Mouse (Mus musculus) thymus, postnatal 10 days (tissue): ENCODE data around the gene Xntrpc.

Source experiments
- DNase-seq, 2 experiments: peaks; one replicate each; pipeline ENCODE4 v3.0.0; 2021; ENCODE audit warnings: low spot score in 2 of 2

Xntrpc gene

DNA sequence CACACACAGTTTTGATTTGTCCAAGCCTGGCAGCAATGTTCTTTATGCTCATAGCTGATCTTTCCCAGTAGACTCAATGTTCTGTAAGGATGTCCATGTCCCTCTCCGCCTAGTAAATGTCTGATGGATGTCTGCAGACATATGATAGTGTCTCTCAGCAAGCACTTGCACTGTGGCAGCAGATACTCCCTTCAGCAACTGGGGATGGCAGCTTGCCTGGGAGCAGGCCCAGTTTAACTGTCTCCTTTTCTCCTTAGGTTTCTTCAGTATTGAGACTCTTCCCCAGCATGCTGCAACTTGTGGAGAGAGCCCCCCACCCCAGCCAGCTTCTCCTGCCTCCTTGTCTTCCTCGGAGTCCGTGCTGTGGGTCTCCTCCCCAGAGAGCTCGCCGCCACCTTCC lies 16.3 kb downstream of the Xntrpc start:
- no peak for DNase-seq

DNA sequence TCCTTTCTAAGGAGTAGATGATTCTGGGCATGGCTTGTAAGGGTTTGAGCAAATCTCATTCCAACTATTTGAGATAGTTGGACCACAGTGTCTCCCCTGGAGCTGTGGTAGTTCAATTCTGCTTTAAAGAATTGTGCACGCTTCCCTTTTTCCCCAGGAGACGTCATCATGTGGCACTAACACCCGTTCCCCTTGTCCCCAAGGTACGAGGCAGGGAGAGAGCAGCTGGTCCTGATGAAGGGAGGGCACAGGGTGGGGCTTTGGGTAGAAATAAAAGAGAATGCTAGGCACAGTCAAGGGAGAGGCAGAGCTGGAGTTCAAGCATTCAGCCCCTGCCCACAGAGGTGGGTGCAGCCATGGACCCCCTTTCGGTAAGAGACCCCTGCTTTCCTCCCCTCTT lies 17.3 kb downstream of the Xntrpc start, which contains the start of gene Trpc2:
Gene Trpc2 (plus strand): TSS at position 301 of the 400 bp plus-strand sequence.
- DNase-seq, result no peak

DNA sequence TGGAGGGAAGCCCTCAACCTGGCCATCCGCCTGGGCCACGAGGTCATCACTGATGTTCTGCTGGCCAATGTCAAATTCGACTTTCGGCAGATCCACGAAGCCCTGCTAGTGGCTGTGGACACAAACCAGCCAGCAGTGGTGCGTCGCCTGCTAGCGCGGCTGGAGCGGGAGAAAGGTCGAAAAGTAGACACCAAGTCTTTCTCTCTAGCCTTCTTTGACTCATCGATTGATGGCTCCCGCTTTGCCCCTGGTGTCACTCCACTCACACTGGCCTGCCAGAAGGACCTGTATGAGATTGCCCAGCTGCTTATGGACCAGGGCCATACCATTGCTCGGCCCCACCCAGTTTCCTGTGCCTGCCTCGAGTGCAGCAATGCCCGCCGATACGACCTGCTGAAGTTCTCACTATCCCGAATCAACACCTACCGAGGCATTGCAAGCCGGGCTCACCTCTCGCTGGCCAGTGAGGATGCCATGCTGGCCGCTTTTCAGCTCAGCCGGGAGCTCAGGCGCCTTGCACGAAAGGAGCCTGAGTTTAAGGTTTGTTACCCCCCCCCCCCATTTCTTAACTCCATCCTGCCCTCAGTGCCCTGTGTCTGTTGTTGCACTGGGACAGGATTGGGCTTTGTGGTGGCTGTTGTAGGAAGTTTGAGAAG lies 18.7 kb downstream of the Xntrpc start:
- DNase-seq, result no peak

DNA sequence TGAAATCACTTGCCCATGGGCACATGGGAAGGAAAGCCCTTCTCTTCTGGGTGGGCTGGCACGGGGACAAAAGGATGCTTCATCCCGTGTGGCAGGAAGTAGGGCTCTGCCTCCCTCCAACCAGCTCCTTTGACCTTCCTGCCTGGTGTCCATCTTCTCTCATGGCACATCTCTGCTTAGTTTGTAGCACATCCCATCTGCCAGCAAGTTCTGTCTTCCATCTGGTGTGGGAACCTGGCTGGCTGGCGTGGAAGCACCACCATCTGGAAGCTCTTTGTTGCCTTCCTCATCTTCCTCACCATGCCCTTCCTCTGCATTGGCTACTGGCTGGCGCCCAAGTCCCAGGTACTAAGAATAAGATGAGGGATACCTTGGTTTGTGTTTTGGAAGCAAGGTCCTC lies 21.8 kb downstream of the Xntrpc start:
- DNase-seq, result no peak

DNA sequence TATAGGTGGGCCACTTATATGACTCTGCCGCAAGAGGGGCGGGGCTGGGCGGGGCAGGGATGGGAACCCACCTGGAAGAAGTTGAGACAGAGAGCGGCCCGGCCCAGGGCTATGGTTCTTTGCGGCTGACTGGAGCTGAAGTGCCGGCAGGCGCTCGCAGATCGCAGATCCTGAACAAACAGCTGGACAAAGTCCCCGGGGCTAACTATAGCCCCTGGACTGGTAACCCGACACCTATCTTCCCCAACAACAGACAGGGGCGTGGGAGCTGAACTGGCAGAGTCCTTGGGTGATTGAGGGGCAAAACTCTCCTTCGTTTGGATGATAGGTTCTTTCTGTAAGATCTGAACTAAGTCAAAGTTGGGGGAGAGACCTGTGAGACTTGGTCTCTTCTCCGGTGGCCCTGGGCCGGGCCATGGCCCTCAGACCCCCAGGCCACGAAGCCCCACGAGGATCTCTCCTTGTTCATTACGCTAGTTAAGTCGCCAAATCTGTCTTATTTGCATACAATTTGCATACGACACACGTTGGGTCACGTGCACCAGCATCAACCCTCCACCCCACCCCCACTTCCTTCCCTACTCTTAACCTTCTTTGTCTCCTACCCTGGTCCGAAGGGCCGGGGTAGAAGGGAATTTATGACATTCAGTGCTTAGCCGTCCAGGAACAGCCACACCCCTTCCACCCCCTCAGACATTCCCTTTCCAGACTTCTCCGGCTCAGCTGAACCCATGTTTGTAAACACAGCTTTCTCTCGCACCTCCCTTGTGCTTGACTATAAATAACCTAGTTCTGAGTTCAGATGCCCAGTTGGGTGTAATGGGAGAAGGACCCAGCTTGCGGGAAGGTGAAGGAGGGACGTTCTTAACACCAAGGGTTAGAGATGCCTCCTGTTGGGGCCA lies 34.5 kb downstream of the Xntrpc start:
- DNase-seq, result peak; percentile 31 to 55

DNA sequence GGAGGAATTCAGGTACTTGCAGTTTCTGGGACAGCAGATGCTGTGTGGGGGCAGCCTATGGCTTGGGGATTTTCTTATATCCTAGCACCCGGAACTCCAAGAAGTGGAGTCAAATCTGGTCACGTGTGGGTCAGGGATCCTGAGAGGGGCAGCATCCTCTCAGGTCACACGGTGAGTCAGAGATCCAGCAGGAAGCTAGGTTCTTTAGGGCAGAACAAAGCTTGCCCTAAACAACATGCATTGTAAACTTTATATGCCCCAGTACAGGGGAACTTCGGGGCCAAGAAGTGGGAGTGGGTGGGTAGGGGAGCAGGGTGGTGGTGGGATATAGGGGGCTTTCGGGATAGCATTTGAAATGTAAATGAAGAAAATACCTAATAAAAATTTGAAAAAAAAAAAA lies 35.4 kb downstream of the Xntrpc start:
- DNase-seq, result no peak

DNA sequence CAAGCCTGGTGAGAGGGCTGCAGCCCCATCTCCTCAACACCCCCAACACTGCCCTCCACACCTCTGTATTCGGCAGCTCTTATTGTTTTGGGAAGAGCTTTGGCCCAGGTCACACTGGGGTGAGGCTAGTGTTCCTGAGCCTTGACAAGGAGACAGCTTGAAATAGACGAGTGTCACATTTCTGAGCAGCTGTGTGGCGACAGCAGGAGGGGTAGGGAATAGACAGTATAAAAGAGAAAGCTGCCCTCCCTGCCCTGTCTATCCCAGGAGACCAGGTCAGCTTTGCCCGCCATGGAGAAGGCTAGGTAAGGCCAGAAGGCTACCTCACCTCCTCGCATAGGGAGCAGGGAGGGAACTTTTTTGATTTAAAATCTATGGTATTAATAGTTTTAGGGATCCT lies 36.0 kb downstream of the Xntrpc start, which contains the start of gene Art1:
Gene Art1 (plus strand): TSS at position 257 of the 400 bp plus-strand sequence.
- DNase-seq, result no peak

DNA sequence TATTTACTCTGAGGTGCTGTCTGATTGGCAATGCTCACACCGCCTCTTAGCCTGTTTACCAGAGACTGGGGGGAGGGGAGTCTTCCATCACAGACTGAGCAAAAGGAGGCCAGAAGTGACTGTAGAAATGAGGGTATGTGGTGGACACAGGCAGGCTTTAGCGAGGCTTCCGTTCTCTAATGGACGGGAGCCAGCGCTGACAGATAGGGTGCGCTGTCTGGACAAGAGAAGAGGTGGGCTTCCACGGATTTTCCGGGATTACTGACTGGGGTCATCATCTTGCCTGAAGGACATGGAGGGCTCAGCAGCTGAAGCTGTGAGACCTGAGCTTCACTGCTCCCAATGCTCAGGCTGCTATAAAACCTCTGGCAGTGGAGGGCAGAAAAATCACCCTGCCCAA lies 36.7 kb downstream of the Xntrpc start:
- DNase-seq, result no peak

DNA sequence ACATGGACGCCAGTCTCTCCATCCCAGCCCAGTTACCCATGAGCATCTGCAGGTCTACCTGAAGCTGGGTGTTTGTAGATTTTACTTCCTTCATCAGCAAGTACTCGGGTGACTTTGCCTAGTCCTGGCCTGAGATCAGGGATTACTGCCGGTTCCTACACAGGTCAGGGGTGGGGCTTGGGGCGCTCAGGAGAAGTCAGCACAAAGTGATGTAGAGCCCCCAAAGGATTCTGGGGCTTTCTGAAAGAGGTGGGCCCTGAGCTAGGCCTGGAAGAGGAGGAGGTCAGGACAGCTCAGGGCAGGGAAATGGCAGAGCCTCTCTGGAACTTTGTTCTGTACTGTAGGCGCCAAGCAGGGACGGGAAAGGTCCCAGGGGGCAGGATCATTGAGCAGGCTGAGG lies 37.2 kb downstream of the Xntrpc start:
- DNase-seq, result no peak

DNA sequence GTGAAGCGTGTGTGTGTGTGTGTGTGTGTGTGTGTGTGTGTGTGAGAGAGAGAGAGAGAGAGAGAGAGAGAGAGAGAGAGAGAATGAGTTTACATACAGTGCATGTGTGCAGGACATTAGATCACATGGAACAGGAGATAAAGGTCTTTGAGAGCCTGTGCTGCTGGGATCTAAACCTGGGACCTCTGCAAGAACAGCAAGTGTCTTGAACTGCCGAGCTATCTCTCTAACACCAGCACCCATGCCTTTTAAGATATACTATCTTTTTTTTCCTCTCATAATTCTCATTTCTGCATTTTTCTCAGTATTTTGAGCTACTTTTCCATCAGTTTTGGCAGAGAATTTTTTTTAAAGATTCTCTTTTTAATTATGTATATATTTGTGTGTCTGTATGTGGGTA lies 38.0 kb downstream of the Xntrpc start:
- no peak for DNase-seq

DNA sequence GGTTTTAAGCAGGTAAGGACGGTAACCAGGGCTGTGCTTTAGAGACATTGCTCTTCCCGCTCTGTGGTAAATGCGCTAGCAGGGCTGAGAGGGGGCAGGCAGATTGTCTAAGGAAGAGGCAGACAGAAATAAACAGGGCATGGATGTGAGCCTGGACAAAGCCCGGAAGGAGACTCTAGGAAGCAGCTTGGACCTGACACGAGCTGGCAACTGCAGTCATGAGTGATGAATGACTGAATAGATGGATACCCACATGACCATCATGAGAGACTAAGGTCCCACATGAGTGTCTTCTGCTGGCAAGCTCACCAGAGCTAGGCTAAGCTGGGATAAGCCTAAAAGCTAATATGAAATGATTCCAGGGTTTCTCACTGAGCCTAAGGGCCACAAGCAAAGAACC lies 38.6 kb downstream of the Xntrpc start:
- DNase-seq, result no peak

DNA sequence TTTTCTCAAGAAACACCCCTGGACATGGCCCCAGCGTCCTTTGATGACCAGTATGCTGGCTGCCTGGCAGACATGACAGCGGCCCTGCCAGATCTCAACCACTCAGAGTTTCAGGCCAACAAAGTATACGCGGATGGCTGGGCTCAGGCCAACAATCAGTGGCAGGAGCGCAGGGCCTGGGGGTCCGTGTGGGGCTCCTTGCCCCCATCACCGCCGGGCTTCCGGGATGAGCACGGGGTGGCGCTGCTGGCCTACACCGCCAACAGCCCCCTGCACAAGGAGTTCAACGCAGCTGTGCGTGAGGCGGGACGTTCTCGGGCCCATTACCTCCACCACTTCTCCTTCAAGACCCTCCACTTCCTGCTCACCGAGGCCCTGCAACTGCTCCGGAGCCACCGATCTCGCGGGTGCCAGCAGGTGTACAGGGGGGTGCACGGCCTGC lies 41.2 kb downstream of the Xntrpc start:
- peak; percentile 66 to 69 for DNase-seq

DNA sequence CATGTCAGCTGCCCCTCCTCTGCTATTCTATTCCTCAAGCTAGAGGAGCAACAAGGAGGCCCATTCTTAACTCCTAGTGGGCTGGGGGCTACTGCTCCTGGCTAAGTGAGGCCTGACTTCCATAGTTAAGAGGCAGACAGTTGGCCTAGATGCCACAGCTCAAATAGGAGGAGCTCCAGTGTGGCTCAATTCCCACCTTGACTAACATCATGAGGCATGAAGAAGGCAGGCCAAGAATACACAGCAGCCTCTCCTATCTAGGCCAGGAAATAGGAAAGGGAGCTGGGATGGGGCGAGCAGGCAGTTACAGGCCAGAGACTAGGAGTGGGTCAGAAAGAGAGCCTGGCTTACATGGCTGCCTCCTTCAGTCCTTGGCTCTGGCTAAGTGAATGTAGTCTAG lies 42.7 kb downstream of the Xntrpc start:
- DNase-seq, result no peak

DNA sequence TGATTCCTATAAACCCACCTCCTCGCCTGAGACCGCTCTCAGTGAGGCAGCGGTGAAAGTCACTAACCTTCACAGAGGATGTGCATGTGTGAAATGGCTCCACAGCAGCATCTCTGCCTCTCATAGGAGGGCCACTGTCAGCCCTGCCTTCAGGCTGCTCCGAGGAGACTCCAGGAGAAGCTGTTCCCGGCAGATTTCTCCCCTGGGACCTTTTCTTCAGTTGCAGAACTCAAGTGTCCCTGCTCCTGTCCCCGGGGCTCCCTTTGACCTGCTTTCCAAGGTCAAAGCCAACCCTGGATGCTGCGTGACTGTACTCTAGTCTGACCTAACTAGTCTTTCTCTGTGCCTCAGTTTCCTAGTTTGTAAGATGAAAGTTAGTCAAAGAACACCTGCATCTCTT lies 43.7 kb downstream of the Xntrpc start, which contains the start of gene Art5:
Gene Art5 (minus strand): TSS at position 319 of the 400 bp plus-strand sequence.
- DNase-seq, result no peak

DNA sequence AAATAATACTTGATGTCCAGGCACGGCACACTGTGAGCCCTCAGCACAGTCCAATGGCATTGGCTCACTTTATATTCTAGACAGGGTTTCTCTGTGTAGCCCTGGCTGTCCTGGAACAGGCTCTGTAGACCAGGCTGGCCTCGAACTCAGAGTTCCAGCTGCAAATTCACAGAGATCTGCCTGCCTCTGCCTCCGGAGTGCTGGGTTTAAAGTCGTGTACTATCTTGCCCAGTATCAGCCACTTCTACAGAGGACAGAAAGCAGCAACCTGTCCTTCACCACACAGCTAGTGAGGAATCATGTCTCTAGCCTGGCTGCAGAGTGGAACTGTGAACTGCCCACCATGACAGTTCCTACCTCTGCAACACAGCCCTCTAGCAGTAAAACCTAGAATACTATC lies 44.2 kb downstream of the Xntrpc start:
- DNase-seq, result no peak

DNA sequence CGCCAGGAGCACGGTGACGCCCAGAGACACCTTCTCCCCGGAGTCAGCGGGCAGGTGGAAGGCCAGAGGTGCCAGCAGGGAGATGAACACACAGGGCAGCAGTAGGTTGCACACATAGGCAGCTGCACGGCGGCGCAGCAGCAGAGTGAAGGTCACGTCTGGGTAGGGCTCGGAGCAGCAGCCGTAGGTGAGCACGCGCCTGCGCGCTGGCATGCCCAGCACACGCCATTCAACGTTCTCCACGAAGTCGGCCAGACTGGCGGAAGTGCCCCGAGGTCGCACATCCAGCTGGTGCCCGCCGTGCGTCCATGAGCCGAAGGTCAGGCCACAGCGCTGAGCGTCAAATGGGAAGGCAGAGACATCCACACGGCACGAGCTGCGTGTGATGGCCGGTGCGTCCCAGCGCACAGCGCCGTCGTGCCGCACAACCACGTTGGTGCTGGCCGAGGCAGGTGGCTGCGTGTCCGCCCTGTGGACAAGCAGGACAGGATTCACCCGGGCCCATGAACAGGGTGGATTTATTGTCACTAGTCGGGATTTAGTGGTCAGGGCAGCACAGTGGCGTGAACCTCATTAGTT lies 47.7 kb downstream of the Xntrpc start:
- DNase-seq, result no peak

DNA sequence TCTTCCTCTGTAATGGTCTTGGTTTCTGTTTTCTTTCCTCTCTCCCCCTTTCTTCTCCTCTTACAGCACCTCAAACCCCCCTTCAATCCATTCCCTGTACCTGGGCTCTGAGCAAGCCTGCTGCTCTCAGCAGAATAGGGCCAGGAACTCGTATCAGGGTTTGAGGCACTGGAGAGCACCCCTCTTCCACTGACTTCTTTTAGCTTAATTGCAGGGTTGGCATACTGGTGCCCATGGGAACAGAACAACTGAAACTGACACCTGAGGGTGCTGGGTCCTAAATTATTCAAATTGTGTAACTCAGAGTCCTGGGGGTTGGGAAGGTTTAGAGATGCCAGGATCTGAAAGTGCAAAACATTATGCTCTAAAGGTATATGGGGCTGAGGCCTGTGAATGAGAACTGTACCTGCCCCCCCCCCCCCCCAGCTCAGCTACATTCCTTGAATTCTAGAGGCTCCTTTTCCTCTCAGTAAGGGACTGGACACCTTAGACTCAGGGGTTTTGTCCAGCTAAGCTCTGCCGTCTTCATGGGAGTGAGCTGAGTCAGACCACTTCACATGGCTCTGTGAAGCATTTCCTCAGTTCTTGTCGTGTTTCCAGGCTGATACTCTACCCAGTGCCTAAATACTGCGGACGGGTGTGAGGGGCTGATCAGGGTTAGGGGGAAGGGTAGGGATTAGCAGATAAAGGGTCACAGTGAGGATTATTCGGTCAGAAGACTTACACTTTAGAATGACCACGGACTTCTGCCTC lies 51.2 kb downstream of the Xntrpc start, which contains the start of gene Chrna10:
Gene Chrna10 (minus strand): TSS at position 250 of the 753 bp plus-strand sequence.
- DNase-seq, result no peak

DNA sequence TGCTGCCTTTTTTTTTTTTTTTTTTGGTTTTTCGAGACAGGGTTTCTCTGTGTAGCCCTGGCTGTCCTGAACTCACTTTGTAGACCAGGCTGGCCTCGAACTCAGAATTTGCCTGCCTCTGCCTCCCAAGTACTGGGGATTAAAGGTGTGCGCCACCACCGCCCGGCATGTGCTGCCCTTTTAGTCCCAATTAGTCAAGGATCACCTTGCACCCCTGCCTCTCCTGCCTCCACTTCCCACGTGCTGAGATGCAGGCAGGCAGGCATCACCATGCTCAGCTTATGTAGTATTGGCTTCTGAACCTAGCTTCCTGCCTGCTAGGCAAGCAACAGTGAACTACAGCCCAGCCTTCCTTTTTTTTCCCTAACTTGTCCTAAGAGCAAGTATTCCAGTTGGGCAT lies 51.9 kb downstream of the Xntrpc start:
- DNase-seq, result no peak

DNA sequence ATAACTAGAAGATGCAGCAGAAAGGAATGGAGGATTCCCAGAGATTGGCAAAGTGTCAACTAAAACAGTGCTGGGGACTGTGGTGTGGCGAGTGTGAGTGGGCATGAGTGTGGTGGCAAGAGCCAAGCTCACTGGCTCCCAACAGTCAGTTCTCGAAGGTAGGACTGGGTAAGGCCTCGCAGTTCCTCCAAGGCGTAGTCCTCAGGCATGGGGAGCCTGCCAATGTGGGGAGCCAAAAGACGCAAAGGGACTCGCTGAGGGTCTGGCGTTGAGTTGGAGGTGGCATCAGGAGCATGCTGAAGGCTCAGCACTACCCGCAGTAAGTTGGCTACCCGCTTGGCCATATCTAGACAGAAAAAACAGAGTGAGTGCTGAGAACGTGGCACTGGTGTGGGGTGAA lies 54.8 kb downstream of the Xntrpc start:
- DNase-seq, result no peak

DNA sequence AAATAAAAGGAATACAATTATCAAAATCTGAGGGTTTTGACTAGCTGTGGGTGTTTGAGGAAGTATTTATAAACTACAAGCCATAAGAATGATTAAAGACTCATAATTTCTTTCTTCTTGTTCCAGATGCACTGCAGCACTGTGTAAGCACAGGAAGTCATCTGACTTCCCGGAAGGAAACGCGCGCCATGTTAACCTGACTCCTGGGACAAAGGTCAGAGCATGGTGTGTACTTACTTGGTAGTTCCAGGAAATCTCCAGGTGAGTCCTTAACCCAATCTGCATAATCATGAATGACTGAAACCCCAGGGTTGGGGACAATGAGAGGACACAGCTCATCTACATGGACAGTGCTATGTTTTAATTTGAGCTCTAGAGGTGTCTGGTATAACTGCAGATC lies 66.9 kb downstream of the Xntrpc start:
- no peak for DNase-seq

DNA sequence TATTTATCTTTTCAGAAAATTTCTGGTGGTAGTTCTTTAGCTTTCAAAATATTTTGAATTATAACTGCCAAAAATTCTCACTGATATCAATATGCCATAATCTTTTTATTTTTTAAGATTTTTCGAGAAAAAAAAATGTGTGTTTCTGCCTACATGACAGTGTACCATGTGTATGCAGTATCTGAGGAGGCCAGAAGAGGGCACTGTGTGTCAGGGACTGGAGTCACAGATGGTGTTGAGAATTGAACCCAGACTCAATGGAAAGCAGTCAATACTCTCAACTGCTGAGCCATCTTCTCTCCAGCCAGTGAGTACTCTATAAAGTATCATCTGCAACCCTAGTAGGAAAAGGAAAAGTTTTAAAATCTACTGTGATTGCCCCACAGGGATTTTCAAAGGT lies 72.0 kb downstream of the Xntrpc start:
- DNase-seq, result peak; percentile 19 to 58

DNA sequence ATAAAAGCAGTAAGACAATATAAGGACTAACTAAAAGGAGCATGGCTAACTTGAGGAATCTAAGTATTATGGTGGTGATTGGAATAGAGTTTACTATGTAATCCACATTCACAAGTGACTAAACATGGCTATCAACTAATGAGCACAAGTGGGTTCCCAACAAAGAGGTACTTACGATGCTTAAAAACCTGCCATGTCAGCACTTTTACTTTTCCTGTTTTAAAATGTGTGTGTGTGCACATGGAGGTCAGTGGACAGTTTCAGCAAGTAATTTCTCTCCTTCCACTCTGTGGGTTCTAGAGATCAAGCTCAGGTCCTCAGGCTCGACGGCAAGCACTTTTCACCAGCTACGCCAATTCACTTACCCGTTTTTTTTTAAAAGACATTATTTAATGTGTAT lies 72.4 kb downstream of the Xntrpc start:
- DNase-seq, result no peak
